Mouse (Mus musculus) myocyte (in vitro differentiated cells): ENCODE data around the gene Slc15a4. TPM values are rescaled to one million over a fixed set of nuclear protein-coding genes. Genes with fewer than 3 reads are reported as not detected.

Experiments
- H3K27me3 ChIP-seq: one replicate; pipeline ENCODE4 v1.6.1; 2011; ENCODE audit not compliant: control insufficient read depth, insufficient read depth, insufficient read length
- H3K36me3 ChIP-seq: one replicate; pipeline ENCODE4 v1.6.1; 2011; ENCODE audit not compliant: control insufficient read depth, insufficient read depth
- H3K4me2 ChIP-seq: one replicate; pipeline ENCODE4 v1.6.1; 2011; ENCODE audit warnings: low read depth, control low read depth
- H3K4me3 ChIP-seq: one replicate; pipeline ENCODE4 v1.5.1; 2011; ENCODE audit warnings: mild to moderate bottlenecking, control low read depth, moderate library complexity
- H3K79me2 ChIP-seq: one replicate; pipeline ENCODE4 v1.6.1; 2011; ENCODE audit not compliant: control insufficient read depth, insufficient read depth
- H3ac ChIP-seq: one replicate; pipeline ENCODE4 v1.6.1; 2011; ENCODE audit not compliant: control insufficient read depth, insufficient read length
- CEBPB ChIP-seq: IDR thresholded peaks from 2 replicates; pipeline ENCODE4 v1.6.1; 2011; ENCODE audit warnings: mild to moderate bottlenecking, moderate library complexity; ENCODE audit not compliant: poor library complexity, insufficient read depth, severe bottlenecking
- E2F4 ChIP-seq: IDR thresholded peaks from one replicate; pipeline ENCODE4 v1.6.1; 2011; ENCODE audit warnings: mild to moderate bottlenecking, control low read depth, moderate library complexity; ENCODE audit not compliant: insufficient read depth
- MAX ChIP-seq: IDR thresholded peaks from one replicate; pipeline ENCODE4 v1.6.1; 2011; ENCODE audit warnings: low read depth, mild to moderate bottlenecking, control low read depth
- MYOD1 ChIP-seq, 3 experiments: IDR thresholded peaks; one replicate each; pipeline ENCODE4 v1.6.1; 2011; ENCODE audit warnings: control low read depth in 2 of 3, low read depth in 2 of 3, mild to moderate bottlenecking in 2 of 3, moderate library complexity in 1 of 3; ENCODE audit not compliant: insufficient read length in 2 of 3, control insufficient read depth in 1 of 3
- MYOG ChIP-seq, 3 experiments: IDR thresholded peaks; one replicate each; pipeline ENCODE4 v1.6.1; 2011; ENCODE audit warnings: control low read depth in 2 of 3, low read depth in 2 of 3, mild to moderate bottlenecking in 2 of 3; ENCODE audit not compliant: insufficient read length in 2 of 3, control insufficient read depth in 1 of 3, insufficient read depth in 1 of 3
- POLR2A ChIP-seq: IDR thresholded peaks from one replicate; pipeline ENCODE4 v1.6.1; 2011; ENCODE audit warnings: low read depth, mild to moderate bottlenecking, control low read depth, moderate library complexity; ENCODE audit not compliant: insufficient read length
- POLR2AphosphoS2 ChIP-seq: IDR thresholded peaks from one replicate; pipeline ENCODE4 v1.6.1; 2011; ENCODE audit warnings: low read depth, control low read depth; ENCODE audit not compliant: insufficient read length
- REST ChIP-seq: IDR thresholded peaks from one replicate; pipeline ENCODE4 v1.6.1; 2011; ENCODE audit warnings: mild to moderate bottlenecking, control low read depth, moderate library complexity; ENCODE audit not compliant: insufficient read depth, insufficient read length
- SRF ChIP-seq: IDR thresholded peaks from one replicate; pipeline ENCODE4 v1.6.1; 2011; ENCODE audit warnings: low read depth; ENCODE audit not compliant: control insufficient read depth, insufficient read length
- TCF12 ChIP-seq: IDR thresholded peaks from one replicate; pipeline ENCODE4 v1.6.1; 2011; ENCODE audit warnings: mild to moderate bottlenecking, control low read depth; ENCODE audit not compliant: poor library complexity, insufficient read depth, severe bottlenecking
- TCF3 ChIP-seq: IDR thresholded peaks from one replicate; pipeline ENCODE4 v1.6.1; 2011; ENCODE audit warnings: low read depth, control low read depth; ENCODE audit not compliant: insufficient read length
- USF1 ChIP-seq: IDR thresholded peaks from one replicate; pipeline ENCODE4 v1.6.1; 2011; ENCODE audit warnings: low read depth, mild to moderate bottlenecking, control low read depth, moderate library complexity
- polyA plus RNA-seq: library from polyadenylated mRNA; unstranded; fragments of >200 nt; fragmentation: generic; extraction: Trizol; gene quantifications from one replicate; pipeline ENCODE4 v1.2.1, GENCODE M21; 2012; ENCODE audit warnings: missing spikeins

Gene Slc15a4
- polyA plus RNA-seq, 1 experiment: 69.6 TPM

- no peak for TF ChIP-seq POLR2AphosphoS2
- no peak for TF ChIP-seq USF1
- no peak for TF ChIP-seq MYOD1 (IDR thresholded peaks at IDR 0.05; ENCODE audit: control insufficient read depth in 1 of 3, insufficient read length in 2 of 3, low read depth in 2 of 3)
- TF ChIP-seq SRF: no peak
- no peak for TF ChIP-seq MAX
- TF ChIP-seq POLR2A: no peak
- TF ChIP-seq REST: no peak
- no peak for TF ChIP-seq TCF12
- no peak for TF ChIP-seq TCF3
- Histone ChIP-seq H3K4me3 (no peak overlapping the region), H3K27me3 (no peaks in the 10 kb centered on the region)
Measured at GRCm38 (mm10) chr5:127624427-127625213, 8.1 kb downstream of the Slc15a4 start.

GRCm38 (mm10) chr5:127621108-127621507 is 11.6 kb downstream of the Slc15a4 start:
- no peak for TF ChIP-seq SRF
- no peak for TF ChIP-seq POLR2AphosphoS2
- TF ChIP-seq POLR2A: no peak
- no peak for TF ChIP-seq MYOD1 (IDR thresholded peaks at IDR 0.05; ENCODE audit: control insufficient read depth in 1 of 3, insufficient read length in 2 of 3, low read depth in 2 of 3)
- no peak for TF ChIP-seq MAX
- no peak for TF ChIP-seq E2F4
- TF ChIP-seq MYOG (IDR thresholded peaks at IDR 0.05; ENCODE audit: control insufficient read depth in 1 of 3, insufficient read depth in 1 of 3, insufficient read length in 2 of 3, low read depth in 2 of 3): no peak
- Histone ChIP-seq H3K4me2 (no peak overlapping the region), H3K27me3 (no peaks in the 10 kb centered on the region), H3ac (no peak overlapping the region), H3K4me3 (no peak overlapping the region), H3K36me3 (no peaks in the 10 kb centered on the region), H3K79me2 (peaks cover 5% of the 10 kb centered on the region)

More at GRCm38 (mm10) chr5:127624427-127625213, 8.1 kb downstream of the Slc15a4 start:
- no peaks in the 10 kb centered on the region for H3K36me3 ChIP-seq
- H3K79me2 ChIP-seq: no peaks in the 10 kb centered on the region
- no peak overlapping the region for H3ac ChIP-seq
- no peak overlapping the region for H3K4me2 ChIP-seq

GRCm38 (mm10) chr5:127620371-127620770 is 12.3 kb downstream of the Slc15a4 start:
- H3K4me3 ChIP-seq: no peak overlapping the region

GRCm38 (mm10) chr5:127618834-127619233 is 13.9 kb downstream of the Slc15a4 start:
- Histone ChIP-seq H3K36me3 (no peaks in the 10 kb centered on the region), H3K4me2 (no peak overlapping the region), H3K4me3 (no peak overlapping the region), H3K27me3 (no peaks in the 10 kb centered on the region), H3ac (no peak overlapping the region), H3K79me2 (peaks cover 28% of the 10 kb centered on the region)
- TF ChIP-seq MAX (no peak), USF1 (no peak), CEBPB (no peak), MYOD1 (IDR thresholded peaks at IDR 0.05; ENCODE audit: control insufficient read depth in 1 of 3, insufficient read length in 2 of 3, low read depth in 2 of 3) (no peak), POLR2A (no peak), E2F4 (no peak), REST (no peak), MYOG (IDR thresholded peaks at IDR 0.05; ENCODE audit: control insufficient read depth in 1 of 3, insufficient read depth in 1 of 3, insufficient read length in 2 of 3, low read depth in 2 of 3) (no peak), TCF12 (no peak), SRF (no peak), POLR2AphosphoS2 (no peak), TCF3 (no peak)

More at GRCm38 (mm10) chr5:127620371-127620770, 12.3 kb downstream of the Slc15a4 start:
- no peaks in the 10 kb centered on the region for H3K36me3 ChIP-seq
- TF ChIP-seq REST: no peak
- no peak for TF ChIP-seq MYOD1 (IDR thresholded peaks at IDR 0.05; ENCODE audit: control insufficient read depth in 1 of 3, insufficient read length in 2 of 3, low read depth in 2 of 3)
- TF ChIP-seq TCF3: no peak
- TF ChIP-seq POLR2A: no peak
- no peak for TF ChIP-seq CEBPB
- TF ChIP-seq USF1: no peak
- TF ChIP-seq TCF12: no peak
- no peak for TF ChIP-seq MYOG (IDR thresholded peaks at IDR 0.05; ENCODE audit: control insufficient read depth in 1 of 3, insufficient read depth in 1 of 3, insufficient read length in 2 of 3, low read depth in 2 of 3)
- TF ChIP-seq MAX: no peak
- no peak for TF ChIP-seq POLR2AphosphoS2
- TF ChIP-seq SRF: no peak
- no peak for TF ChIP-seq E2F4
- no peak overlapping the region for H3K4me2 ChIP-seq
- no peak overlapping the region for H3ac ChIP-seq
- no peaks in the 10 kb centered on the region for H3K27me3 ChIP-seq
- peaks cover 13% of the 10 kb centered on the region for H3K79me2 ChIP-seq
